Mouse (Mus musculus): ENCODE measurements around the gene Ttc24.

DNA sequence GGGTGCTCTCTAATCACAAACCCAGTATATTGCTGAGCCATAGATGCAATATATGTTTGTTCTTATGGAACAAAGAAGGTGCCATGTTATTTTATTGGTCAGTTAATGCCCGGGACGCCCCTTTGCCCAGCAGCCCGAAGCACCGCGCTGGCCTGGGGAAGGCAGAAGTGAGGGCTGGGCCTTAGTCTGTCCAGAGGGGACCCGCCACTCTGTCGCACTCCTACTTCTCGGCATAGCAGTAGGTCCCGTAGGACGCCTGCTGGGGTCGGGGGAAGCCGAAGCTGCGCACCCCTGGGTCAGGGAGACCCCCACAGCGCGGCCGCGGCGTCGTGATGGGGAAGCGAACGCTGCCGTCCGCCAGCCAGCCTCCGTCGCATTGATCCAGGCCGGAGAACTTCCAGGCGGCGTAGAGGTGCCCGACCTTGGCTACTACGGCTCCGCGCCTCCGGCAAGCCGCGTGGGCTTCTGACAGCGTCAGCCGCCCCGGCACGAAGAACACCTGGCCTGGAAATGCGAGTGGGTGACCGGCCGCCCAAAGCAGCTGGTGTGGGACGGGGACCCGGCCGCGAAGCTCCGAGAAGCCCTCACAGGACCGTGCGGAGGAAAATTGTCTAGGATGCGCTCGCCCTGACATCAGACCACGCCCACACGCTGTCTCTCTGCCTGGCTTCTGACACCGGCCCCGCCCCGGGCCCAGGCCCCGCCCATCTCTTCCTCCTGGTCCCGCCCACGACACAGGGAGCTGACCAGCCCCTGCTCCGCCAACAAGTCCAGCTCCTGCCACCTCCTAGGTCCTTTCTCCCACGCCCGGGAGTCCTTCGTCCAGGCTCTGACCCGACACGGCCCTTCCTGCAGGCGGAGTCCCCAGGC lies 55.5 kb downstream of the Ttc24 start:
- no peak for TF ChIP-seq CTCF (IDR thresholded peaks at IDR 0.05; ENCODE audit: insufficient read depth, low read length)
- peak; percentile 15; the same call in 1 of the 2 replicates for TF ChIP-seq POLR2A (IDR thresholded peaks at IDR 0.05; ENCODE audit: borderline replicate concordance, extremely low read depth, low read depth, low read length)

Data from lung, adult 2 months (tissue).